Mouse (Mus musculus) ES-Bruce4 (cell line): ENCODE measurements around the gene Rora.

Experiments
- CTCF ChIP-seq: IDR thresholded peaks from one replicate; pipeline ENCODE4 v1.8.1; 2011; ENCODE audit warnings: low read depth, low read length
- POLR2A ChIP-seq: IDR thresholded peaks from one replicate; pipeline ENCODE4 v1.8.1; 2011; ENCODE audit warnings: low read length; ENCODE audit not compliant: insufficient read depth

GRCm38 (mm10) chr9:69155836-69156595, 502.4 kb downstream of the Rora start:
- TF ChIP-seq CTCF (no peak), POLR2A (no peak)
